Mouse (Mus musculus): ENCODE results near the gene Mfrp.

Gene Mfrp

GRCm38 (mm10) chr9:44130034-44130433 lies 28.5 kb downstream of the Mfrp start:
- WGBS: 4% methylated on average over 27 of the region's 27 CpGs

- 37% methylated on average over 19 of the region's 19 CpGs for WGBS
Measured at GRCm38 (mm10) chr9:44130581-44131275, 29.2 kb downstream of the Mfrp start.

- 63% methylated on average over 7 of the region's 7 CpGs for WGBS
Measured at GRCm38 (mm10) chr9:44131276-44131590, 29.7 kb downstream of the Mfrp start.

- WGBS: 81% methylated on average over 5 of the region's 5 CpGs
Measured at GRCm38 (mm10) chr9:44132200-44132599, 30.7 kb downstream of the Mfrp start.

GRCm38 (mm10) chr9:44133287-44133686 lies 31.8 kb downstream of the Mfrp start:
- WGBS: 45% methylated on average over 2 of the region's 2 CpGs

- 2% methylated on average over 52 of the region's 55 CpGs for WGBS
Measured at GRCm38 (mm10) chr9:44134101-44134850, 32.7 kb downstream of the Mfrp start, which contains the start of gene Mcam. Mcam (plus strand) TSS chr9:44134469.

- WGBS: 4% methylated on average over 49 of the region's 49 CpGs
Measured at GRCm38 (mm10) chr9:44134851-44135730, 33.6 kb downstream of the Mfrp start.

GRCm38 (mm10) chr9:44135731-44136411 lies 34.3 kb downstream of the Mfrp start:
- 45% methylated on average over 7 of the region's 7 CpGs for WGBS

GRCm38 (mm10) chr9:44137846-44138245 lies 36.3 kb downstream of the Mfrp start:
- 62% methylated on average over 4 of the region's 4 CpGs for WGBS

GRCm38 (mm10) chr9:44141951-44142350 lies 40.4 kb downstream of the Mfrp start:
- WGBS: 77% methylated on average over 5 of the region's 5 CpGs

- WGBS: 61% methylated on average over 5 of the region's 5 CpGs
Measured at GRCm38 (mm10) chr9:44143421-44143820, 41.9 kb downstream of the Mfrp start.

GRCm38 (mm10) chr9:44144023-44144717 lies 42.6 kb downstream of the Mfrp start:
- 23% methylated on average over 7 of the region's 8 CpGs for WGBS

GRCm38 (mm10) chr9:44147290-44147689 lies 45.8 kb downstream of the Mfrp start:
- 42% methylated on average over 3 of the region's 3 CpGs for WGBS

All from cerebral cortex, adult 2 months (tissue).